Mouse (Mus musculus): ENCODE measurements around the gene Gadd45b. TPM values are rescaled to one million over a fixed set of nuclear protein-coding genes. Genes with fewer than 3 reads are reported as not detected.

The Gadd45b gene
- total RNA-seq, 2 experiments from 2014 or later: 12.1 to 14.4 TPM

GRCm38 (mm10) chr10:80954415-80954814 is 24.5 kb downstream of the Gadd45b start:
- no peak for DNase-seq (ENCODE audit: low spot score in 2 of 2)

DNA sequence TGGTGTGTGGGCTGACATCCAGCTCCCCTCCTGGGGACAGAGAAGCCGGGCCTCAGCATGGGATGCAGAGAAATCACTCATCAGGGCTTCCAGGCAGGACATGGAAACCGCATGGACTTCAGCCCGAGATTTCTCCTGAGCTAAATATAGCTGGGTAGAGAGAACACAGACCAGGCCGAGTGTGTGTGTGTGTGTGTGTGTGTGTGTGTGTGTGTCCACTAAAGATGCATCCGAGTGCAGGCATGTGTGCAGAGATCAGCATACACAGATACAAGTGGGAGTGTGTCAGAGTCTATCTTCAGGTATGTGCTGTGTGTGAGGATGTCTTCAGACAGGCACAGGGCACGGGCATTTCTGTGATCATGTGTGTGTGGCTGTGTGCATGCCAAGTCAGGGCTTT is 25.0 kb downstream of the Gadd45b start:
- DNase-seq (ENCODE audit: low spot score in 2 of 2): no peak

- peak; percentile 74 to 76 for DNase-seq (ENCODE audit: low spot score in 2 of 2)
These were observed 25.7 kb downstream of the Gadd45b start for GRCm38 (mm10) chr10:80955536-80955935.

GRCm38 (mm10) chr10:80956385-80956784 is 26.5 kb downstream of the Gadd45b start:
- DNase-seq (ENCODE audit: low spot score in 2 of 2): no peak

DNA sequence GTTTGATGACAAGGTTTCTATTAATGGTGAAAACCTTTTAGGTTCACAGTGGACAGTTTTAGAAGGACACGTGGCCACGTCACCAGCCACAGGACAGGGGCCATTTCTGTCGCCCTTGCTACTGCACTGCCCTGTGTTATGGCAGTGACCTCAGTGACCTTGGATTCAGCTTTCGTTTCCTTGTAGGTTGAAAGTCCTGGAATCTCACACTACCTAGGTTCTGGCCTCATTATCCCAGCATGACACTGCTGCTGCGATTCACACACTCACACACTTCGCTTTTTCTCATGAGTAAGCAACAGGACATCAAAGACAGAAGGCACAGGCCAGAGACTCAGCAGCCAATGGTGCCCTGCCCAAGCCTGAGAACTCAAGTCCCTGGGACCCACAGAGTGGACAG is 27.0 kb downstream of the Gadd45b start:
- no peak for DNase-seq (ENCODE audit: low spot score in 2 of 2)

DNA sequence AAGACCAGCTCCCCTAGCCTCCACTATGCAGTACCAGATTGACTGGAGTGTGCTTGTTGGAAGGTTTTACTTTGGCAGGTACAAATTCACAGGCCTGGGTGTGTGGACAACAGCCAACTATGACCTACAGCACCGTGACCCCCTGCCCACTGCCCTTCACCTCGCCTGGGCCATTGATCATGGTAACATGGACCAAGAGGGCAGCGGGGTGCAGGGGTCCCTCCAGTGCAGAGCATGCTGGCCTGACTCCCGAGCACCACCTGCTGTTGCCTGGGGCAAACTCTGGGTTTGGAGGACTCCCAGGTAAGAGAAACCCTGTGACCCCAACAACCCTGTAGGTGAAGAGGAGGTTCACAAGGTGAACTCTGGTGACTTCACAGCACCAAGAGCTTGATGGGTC is 27.9 kb downstream of the Gadd45b start:
- DNase-seq (ENCODE audit: low spot score in 2 of 2): no peak

DNA sequence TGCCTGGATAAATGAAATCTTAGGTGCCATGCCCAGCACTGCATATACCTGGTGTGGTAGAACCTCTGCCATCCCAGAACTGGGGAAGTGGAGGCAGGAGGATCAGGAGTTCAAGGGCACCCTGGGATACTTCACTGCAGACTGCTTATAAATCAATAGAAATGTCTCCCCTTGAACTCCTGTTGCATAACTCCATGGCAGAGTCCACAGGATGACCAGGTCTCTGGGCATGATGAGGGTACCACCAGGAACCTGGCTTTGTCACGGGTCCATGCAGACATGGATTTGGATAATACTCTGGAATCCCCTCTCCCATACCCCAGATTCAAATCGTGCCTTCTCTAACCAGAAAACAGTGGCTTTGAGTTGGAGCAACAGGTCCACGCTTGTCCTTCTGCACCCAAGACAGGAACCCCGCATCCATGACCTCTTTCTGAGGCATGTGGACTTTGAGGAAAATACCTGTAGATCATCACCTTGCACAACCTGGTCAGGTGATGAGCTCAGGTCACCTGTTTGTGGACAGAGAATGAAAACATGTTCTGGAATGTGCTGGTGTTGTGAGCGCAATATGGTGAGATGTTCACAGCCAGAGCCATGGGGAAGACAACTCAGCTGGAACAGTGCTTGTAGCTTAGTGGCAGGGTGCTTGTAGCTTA is 29.2 kb downstream of the Gadd45b start:
- no peak for DNase-seq (ENCODE audit: low spot score in 2 of 2)

GRCm38 (mm10) chr10:80960551-80961508 is 31.0 kb downstream of the Gadd45b start:
- no peak for DNase-seq (ENCODE audit: low spot score in 2 of 2)

DNA sequence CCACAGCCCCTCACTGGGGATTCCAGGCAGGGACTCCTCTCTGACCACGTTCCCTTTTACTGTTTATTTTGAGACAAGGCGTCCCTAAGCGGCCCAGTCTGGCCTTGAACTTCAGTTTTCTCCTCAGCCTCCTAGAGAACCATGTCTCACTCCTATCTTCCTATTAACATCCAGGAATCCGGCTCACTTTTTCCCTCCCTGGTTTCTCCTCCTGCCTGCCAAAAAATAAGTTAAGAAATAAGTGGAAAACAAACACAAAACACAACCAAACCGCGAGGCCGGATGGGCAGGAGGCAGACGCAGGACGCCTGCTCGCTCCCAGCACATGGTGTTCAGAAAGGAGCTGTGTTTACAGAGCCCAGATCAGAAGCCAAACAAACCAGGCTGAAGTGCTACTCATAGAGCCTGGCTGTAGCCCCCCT is 32.2 kb downstream of the Gadd45b start:
- no peak for DNase-seq (ENCODE audit: low spot score in 2 of 2)

GRCm38 (mm10) chr10:80962585-80962984 is 32.7 kb downstream of the Gadd45b start:
- no peak for DNase-seq (ENCODE audit: low spot score in 2 of 2)

DNA sequence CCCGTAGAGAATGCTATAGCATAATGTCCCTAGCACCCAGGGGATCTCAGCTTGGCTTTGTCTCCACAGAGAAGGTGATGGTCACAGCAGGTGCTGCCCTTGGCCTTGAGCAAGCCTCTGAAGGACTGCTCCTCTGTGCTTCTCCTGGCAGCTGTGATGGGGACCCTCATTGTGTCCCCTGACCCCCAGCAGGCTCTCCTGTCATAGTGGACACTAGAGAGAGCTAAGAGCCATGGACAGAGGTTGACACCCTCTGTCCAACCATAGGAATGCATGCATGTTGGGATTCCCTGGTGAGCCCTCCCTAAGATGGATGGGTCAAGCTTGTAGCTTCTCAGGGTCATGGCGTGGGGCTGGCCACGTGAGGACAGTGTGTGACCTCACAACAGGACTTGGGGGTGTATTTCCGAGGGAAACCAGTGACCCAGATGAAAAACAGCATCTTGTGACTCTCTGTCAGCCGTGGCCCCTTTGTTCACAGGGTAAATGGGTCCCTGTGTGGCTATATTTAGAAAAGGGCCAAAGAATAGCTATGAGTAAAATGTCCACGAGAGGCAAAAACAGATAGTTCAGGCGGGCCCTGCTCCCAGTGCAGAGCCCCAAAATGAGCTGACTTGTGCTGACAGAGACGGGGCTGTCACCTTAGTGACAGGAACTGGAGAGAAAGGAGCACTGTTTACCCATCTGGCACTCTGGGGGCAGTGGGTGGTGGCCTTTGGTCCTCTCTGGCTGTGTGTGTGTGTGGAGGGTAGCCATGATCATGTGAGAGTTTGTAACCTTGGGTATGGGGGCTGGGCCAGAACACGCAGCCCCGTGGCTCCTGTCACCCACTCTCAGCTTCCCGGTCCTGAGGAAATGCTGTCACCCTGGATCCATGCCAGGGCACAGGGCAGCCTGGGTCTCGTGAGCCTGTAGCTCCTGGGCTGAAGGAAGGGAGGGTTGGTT is 33.4 kb downstream of the Gadd45b start:
- DNase-seq (ENCODE audit: low spot score in 2 of 2): no peak

- no peak for DNase-seq (ENCODE audit: low spot score in 2 of 2)
These were observed 36.4 kb downstream of the Gadd45b start for GRCm38 (mm10) chr10:80966296-80966695.

DNA sequence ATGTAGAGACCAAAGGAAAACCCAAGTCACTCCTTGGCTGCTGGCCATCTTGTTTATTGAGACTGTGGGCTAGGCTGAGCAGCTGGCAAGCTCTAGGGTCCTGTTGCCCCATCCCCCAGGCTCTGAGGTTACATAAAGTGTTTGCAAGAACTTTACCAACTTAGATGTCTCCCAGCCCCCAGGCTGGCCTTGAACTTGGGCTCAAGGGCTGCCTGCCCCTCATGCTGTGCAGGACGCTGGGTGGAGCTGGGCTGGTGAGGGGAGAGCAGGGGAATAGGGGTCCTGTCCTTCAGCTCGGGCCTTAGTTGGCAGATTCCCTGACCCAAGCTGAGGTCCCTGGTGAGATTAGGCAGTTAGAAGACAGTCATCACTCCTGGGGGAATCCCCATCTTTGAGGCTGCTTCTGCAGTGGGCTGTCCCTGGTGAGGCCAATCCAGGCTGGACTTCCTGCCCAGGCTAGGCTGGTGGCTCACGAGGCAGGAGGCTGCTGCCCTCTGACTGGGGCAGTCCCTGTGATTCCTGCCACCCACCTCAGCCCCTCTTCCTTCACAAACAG is 37.3 kb downstream of the Gadd45b start:
- DNase-seq (ENCODE audit: low spot score in 2 of 2): no peak

GRCm38 (mm10) chr10:80968106-80968505 is 38.2 kb downstream of the Gadd45b start:
- DNase-seq (ENCODE audit: low spot score in 2 of 2): no peak

GRCm38 (mm10) chr10:80969298-80969697 is 39.4 kb downstream of the Gadd45b start:
- no peak for DNase-seq (ENCODE audit: low spot score in 2 of 2)

DNA sequence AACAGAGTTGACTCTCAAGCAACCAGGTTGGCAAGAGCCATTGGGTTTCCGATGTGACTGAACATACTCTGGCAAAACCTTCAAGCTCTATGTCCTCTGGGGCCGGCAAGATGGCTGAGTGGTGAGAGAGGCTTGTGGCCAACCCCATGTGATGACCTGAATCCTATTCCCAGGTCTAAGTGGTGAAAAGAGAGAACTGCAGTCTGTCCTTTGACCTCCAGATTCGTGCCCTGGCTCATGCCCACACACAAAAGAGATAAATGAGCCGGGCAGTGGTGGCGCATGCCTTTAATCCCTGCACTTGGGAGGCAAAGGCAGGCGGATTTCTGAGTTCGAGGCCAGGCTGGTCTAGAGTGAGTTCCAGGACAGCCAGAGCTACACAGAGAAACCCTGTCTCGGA is 40.3 kb downstream of the Gadd45b start:
- DNase-seq (ENCODE audit: low spot score in 2 of 2): no peak

DNA sequence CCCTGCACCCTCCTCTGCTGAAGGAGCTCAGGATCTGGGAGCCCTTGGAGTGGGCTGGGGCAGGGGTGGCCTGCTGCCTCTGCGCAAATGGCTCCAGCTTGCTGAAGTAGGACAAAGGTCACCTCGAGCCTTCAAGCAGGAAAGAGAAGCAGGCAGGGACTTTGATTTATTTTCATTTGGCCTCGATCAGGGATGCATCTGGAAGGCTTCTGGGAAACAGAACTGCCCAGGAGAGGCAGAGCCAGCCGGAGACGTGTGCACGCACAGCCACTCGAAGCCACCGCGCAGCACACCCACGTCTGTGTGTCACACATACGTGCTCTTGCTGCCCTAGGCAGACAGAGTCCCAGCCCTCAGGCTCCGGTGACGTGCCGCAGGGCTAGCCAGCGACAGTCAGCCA is 41.7 kb downstream of the Gadd45b start:
- DNase-seq (ENCODE audit: low spot score in 2 of 2): no peak

DNA sequence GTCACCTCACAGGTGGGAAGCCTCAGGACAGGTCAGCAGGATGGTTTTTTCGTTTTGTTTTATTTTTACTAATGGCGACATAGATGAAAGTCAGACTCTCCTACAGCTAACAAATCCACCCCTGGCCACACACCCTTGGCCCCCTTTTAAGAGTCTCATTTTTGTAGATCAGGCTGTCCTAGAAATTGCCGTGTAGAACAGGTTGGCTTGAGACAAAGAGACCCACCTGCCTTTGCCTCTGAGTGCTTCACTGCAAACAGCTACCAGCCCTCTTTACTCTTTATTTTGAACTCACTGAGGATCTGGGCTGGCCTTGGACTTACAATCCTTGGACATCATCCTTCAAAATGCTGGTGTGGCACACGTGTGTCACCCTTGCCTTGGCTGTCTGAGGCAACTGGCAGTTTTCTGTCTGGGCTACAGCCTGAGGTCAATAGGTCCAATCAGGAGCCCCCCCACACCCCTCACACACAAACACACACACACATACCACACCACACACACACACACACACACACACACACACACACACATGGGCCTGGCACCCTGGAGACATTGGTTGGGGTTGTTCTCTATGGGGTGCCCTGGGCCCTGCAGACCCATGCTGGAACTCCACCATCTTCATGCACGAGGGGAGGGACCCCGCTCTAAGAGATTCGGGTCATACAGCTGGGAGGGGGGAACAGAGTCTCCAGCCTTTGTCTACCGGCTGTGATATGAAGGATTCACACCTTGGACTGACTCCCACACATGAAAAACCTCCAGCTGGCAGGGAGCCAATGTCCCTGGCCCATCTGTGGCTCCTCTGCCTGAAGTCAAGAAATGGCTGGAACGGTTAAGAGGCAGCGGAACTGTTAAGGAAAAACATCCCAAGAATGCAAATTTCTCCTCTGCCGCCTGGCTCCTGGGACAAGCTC is 42.5 kb downstream of the Gadd45b start:
- DNase-seq (ENCODE audit: low spot score in 2 of 2): peak; percentile 51 to 52

DNA sequence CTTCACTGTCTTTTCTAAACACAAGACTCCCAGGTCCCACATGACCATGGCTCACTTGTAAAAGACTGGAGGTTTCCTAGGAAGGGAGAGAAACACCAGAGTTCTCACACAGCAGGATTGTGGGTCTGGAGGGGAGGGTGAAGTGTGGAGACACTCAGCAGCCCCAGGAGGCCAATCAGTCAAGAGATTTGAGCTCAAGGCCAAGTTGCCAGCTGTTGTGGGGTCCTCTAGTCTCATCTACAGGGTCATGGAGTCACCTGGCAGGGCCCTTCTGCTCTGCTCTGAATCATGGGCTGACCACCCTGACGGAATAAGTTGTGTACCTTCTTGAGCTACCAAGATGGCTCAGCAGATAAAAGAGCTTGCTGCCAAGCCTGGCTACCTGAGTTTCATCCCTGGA is 43.8 kb downstream of the Gadd45b start:
- DNase-seq (ENCODE audit: low spot score in 2 of 2): no peak

DNA sequence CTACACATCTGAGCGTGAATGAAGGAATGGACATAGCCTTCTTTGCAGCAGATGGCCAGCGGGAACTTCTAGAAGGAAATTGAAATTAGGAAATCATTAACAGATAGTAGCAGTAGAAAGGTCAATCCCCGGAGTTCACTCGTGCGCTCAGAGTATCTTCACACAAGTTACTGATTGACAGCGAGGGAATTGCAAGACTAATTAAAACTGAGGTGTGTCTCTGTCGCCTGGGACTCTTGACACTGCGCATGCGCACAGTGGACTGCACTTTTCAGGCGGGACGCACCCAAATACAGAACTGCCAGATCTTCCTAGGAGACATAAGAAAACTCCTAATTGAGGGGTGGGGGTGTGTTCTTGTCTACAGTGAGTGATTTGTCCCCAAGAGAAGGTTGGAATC is 45.6 kb downstream of the Gadd45b start:
- DNase-seq (ENCODE audit: low spot score in 2 of 2): no peak
